1 mouse cellular context compared by ENCODE assay signal in genomic region chr2:23040001-23040646, GRCm38 (mm10).
TF ChIP-seq lines count a peak whose summit lies in the region.

Gene Abi1 (minus strand): TSS chr2:23040241.

TF ChIP-seq in MEL, 35 proteins besides CTCF, POLR2A, EP300 and RAD21 (continued from another document):
- TF ChIP-seq ELF1 (IDR thresholded peaks at IDR 0.05; ENCODE audit: low read depth, low read length) (peak; percentile 89), CHD2 (IDR thresholded peaks at IDR 0.05; ENCODE audit: low read length) (peak; percentile 99), NELFE (IDR thresholded peaks at IDR 0.05; ENCODE audit: low read depth, low read length) (peak; percentile 90), HCFC1 (IDR thresholded peaks at IDR 0.05; ENCODE audit: low read depth, low read length) (peak; percentile 99), ZKSCAN1 (IDR thresholded peaks at IDR 0.05; ENCODE audit: low read depth, low read length) (no peak), E2F4 (IDR thresholded peaks at IDR 0.05; ENCODE audit: borderline replicate concordance, low read depth, low read length) (no peak), MAX (IDR thresholded peaks at IDR 0.05; ENCODE audit: low read length) (no peak), CHD1 (IDR thresholded peaks at IDR 0.05; ENCODE audit: low read depth, low read length) (no peak)
